ENCODE assay signal across 9 mouse cellular contexts in genomic region chr13:76547854-76548253, GRCm38 (mm10).
"Had no signal": no experiment of that assay in that cellular context is flagged by ENCODE, and none has a peak within 500 bp of the region (broad histone marks: within the 10 kb centered on the region; RNA-seq: fewer than 3 reads in every experiment).

No protein-coding gene starts in this region.

- DNase-seq: kidney, adult 8-10 months; kidney, postnatal 25 days; layer of hippocampus, postnatal 36 days; liver; liver, embryonic 13.5 days; liver, postnatal 0 days; lung, postnatal 14 days; right cerebral cortex, postnatal 4 days; spleen, adult 18-20 months had no signal
